34 mouse cellular contexts compared by ENCODE assay signal in genomic region chr2:5345344-5345743, GRCm38 (mm10).
A peak's percentile ranks its signal among the peaks of the same experiment; 100 is the strongest.
DNase-seq lines count a peak whose midpoint lies in the region; ATAC-seq and TF ChIP-seq lines count a peak whose summit lies in the region.
"Had no signal": no experiment of that assay in that cellular context is flagged by ENCODE, and none has a peak within 500 bp of the region (broad histone marks: within the 10 kb centered on the region; RNA-seq: fewer than 3 reads in every experiment).

No protein-coding gene starts in this region.

- TF ChIP-seq POLR2A in limb, embryonic 14.5 days (IDR thresholded peaks at IDR 0.05; ENCODE audit: borderline replicate concordance, extremely low read depth, insufficient read depth, insufficient read length) = no peak

- 0 out of 2 replicates have a peak overlapping the region, but pooled peaks have one; percentile 11 for H3K9ac ChIP-seq in embryonic facial prominence, embryonic 13.5 days
- H3K9ac ChIP-seq in intestine, embryonic 14.5 days (ENCODE audit: low read length) = no peak overlapping the region
- no peak overlapping the region for H3K9ac ChIP-seq in intestine, postnatal 0 days (ENCODE audit: low read depth, low read length)
- no peak overlapping the region for H3K9ac ChIP-seq in limb, embryonic 14.5 days (ENCODE audit: low read depth, low read length, severe bottlenecking)
- no peak overlapping the region for H3K9ac ChIP-seq in embryonic facial prominence, embryonic 14.5 days (ENCODE audit: low read depth, low read length)
- H3K9ac ChIP-seq: embryonic facial prominence, embryonic 15.5 days; forebrain, embryonic 12.5 days; forebrain, postnatal 0 days; heart, embryonic 15.5 days; intestine, embryonic 15.5 days; limb, embryonic 13.5 days; liver, embryonic 12.5 days; liver, postnatal 0 days; midbrain, embryonic 12.5 days; neural tube, embryonic 12.5 days had no signal

- no peak overlapping the region for H3K27ac ChIP-seq in embryonic facial prominence, embryonic 13.5 days
- no peak overlapping the region for H3K27ac ChIP-seq in embryonic facial prominence, embryonic 10.5 days (replicated peaks)
- no peak overlapping the region for H3K27ac ChIP-seq in intestine, embryonic 14.5 days (ENCODE audit: low read depth)
- no peak overlapping the region for H3K27ac ChIP-seq in intestine, postnatal 0 days (ENCODE audit: low read depth, low read length)
- no peak overlapping the region for H3K27ac ChIP-seq in limb, embryonic 14.5 days (replicated peaks; ENCODE audit: low read depth, low read length)
- no peak overlapping the region for H3K27ac ChIP-seq in limb, embryonic 10.5 days
- no peak overlapping the region for H3K27ac ChIP-seq in embryonic facial prominence, embryonic 14.5 days (replicated peaks; ENCODE audit: low read depth, low read length)
- H3K27ac ChIP-seq: embryonic facial prominence, embryonic 15.5 days; forebrain, embryonic 12.5 days; heart, embryonic 15.5 days; intestine, embryonic 15.5 days; limb, embryonic 13.5 days; liver, embryonic 12.5 days; midbrain, embryonic 12.5 days; neural tube, embryonic 12.5 days; stomach, postnatal 0 days had no signal

- H3K4me3 ChIP-seq in embryonic facial prominence, embryonic 13.5 days = no peak overlapping the region
- H3K4me3 ChIP-seq in embryonic facial prominence, embryonic 10.5 days = no peak overlapping the region
- H3K4me3 ChIP-seq in intestine, embryonic 14.5 days (ENCODE audit: low read depth, low read length) = no peak overlapping the region
- H3K4me3 ChIP-seq in intestine, postnatal 0 days (ENCODE audit: low read depth, low read length) = no peak overlapping the region
- no peak overlapping the region for H3K4me3 ChIP-seq in limb, embryonic 14.5 days (replicated peaks; ENCODE audit: low read length)
- H3K4me3 ChIP-seq in limb, embryonic 10.5 days = no peak overlapping the region
- no peak overlapping the region for H3K4me3 ChIP-seq in embryonic facial prominence, embryonic 14.5 days (ENCODE audit: low read depth, low read length)
- H3K4me3 ChIP-seq: embryonic facial prominence, embryonic 15.5 days; forebrain, embryonic 12.5 days; heart, embryonic 15.5 days; intestine, embryonic 15.5 days; limb, embryonic 13.5 days; liver, embryonic 12.5 days; megakaryocyte, embryonic 14.5 days; midbrain, embryonic 12.5 days; myocyte; neural tube, embryonic 12.5 days had no signal

- H3K4me2 ChIP-seq in embryonic facial prominence, embryonic 13.5 days = no peak overlapping the region
- H3K4me2 ChIP-seq in intestine, embryonic 14.5 days (ENCODE audit: low read length) = no peak overlapping the region
- H3K4me2 ChIP-seq in intestine, postnatal 0 days (replicated peaks; ENCODE audit: low read depth) = no peak overlapping the region
- no peak overlapping the region for H3K4me2 ChIP-seq in limb, embryonic 14.5 days (replicated peaks; ENCODE audit: low read depth, low read length, severe bottlenecking)
- no peak overlapping the region for H3K4me2 ChIP-seq in embryonic facial prominence, embryonic 14.5 days (ENCODE audit: low read depth, low read length)
- H3K4me2 ChIP-seq: embryonic facial prominence, embryonic 15.5 days; forebrain, embryonic 12.5 days; heart, embryonic 15.5 days; intestine, embryonic 15.5 days; limb, embryonic 13.5 days; liver, embryonic 12.5 days; midbrain, embryonic 12.5 days; neural tube, embryonic 12.5 days had no signal

- 60% methylated on average over 9 of the region's 9 CpGs for whole genome bisulfite sequencing in embryonic facial prominence, embryonic 13.5 days
- 85% methylated on average over 9 of the region's 9 CpGs for WGBS in embryonic facial prominence, embryonic 10.5 days
- WGBS in intestine, embryonic 14.5 days = 59% methylated on average over 9 of the region's 9 CpGs
- WGBS in intestine, postnatal 0 days = 71% methylated on average over 9 of the region's 9 CpGs
- 32% methylated on average over 9 of the region's 9 CpGs for WGBS in limb, embryonic 14.5 days
- 84% methylated on average over 9 of the region's 9 CpGs for WGBS in limb, embryonic 10.5 days
- 63% methylated on average over 9 of the region's 9 CpGs for WGBS in embryonic facial prominence, embryonic 14.5 days

- no peaks in the 10 kb centered on the region for H3K27me3 ChIP-seq in embryonic facial prominence, embryonic 13.5 days
- no peaks in the 10 kb centered on the region for H3K27me3 ChIP-seq in embryonic facial prominence, embryonic 10.5 days (replicated peaks; ENCODE audit: low read depth, poor library complexity, severe bottlenecking)
- H3K27me3 ChIP-seq in intestine, embryonic 14.5 days (replicated peaks; ENCODE audit: control insufficient read depth, insufficient read depth, low read length) = no peaks in the 10 kb centered on the region
- H3K27me3 ChIP-seq in intestine, postnatal 0 days (replicated peaks; ENCODE audit: control insufficient read depth, insufficient read depth, low read length) = no peaks in the 10 kb centered on the region
- no peaks in the 10 kb centered on the region for H3K27me3 ChIP-seq in limb, embryonic 14.5 days (ENCODE audit: control insufficient read depth, insufficient read depth, low read length)
- H3K27me3 ChIP-seq in limb, embryonic 10.5 days (ENCODE audit: low read depth, poor library complexity, severe bottlenecking) = no peaks in the 10 kb centered on the region
- H3K27me3 ChIP-seq in embryonic facial prominence, embryonic 14.5 days (replicated peaks; ENCODE audit: control insufficient read depth, insufficient read depth, low read length) = no peaks in the 10 kb centered on the region
- H3K27me3 ChIP-seq: CH12.LX; embryonic facial prominence, embryonic 15.5 days; forebrain, embryonic 12.5 days; heart, embryonic 15.5 days; intestine, embryonic 15.5 days; limb, embryonic 13.5 days; liver, embryonic 12.5 days; megakaryocyte, embryonic 14.5 days; midbrain, embryonic 12.5 days; neural tube, embryonic 12.5 days had no signal

- no peak for ATAC-seq in embryonic facial prominence, embryonic 13.5 days (ENCODE audit: insufficient number of reproducible peaks, insufficient read depth, low FRiP score, low TSS enrichment, low read depth)
- no peak for ATAC-seq in intestine, embryonic 14.5 days (replicated peaks; ENCODE audit: low FRiP score, low TSS enrichment, low read depth)
- ATAC-seq in intestine, postnatal 0 days = no peak
- no peak for ATAC-seq in limb, embryonic 14.5 days (ENCODE audit: low FRiP score, low read depth)
- no peak for ATAC-seq in embryonic facial prominence, embryonic 14.5 days (ENCODE audit: low read depth)
- ATAC-seq: forebrain, postnatal 0 days; hindbrain, embryonic 16.5 days; intestine, embryonic 15.5 days; liver, embryonic 12.5 days; liver, postnatal 0 days; lung, postnatal 0 days had no signal

- H3K4me1 ChIP-seq in embryonic facial prominence, embryonic 13.5 days = 0 out of 2 replicates have a peak, but pooled peaks cover 4% of the 10 kb centered on the region
- no peaks in the 10 kb centered on the region for H3K4me1 ChIP-seq in embryonic facial prominence, embryonic 10.5 days
- no peaks in the 10 kb centered on the region for H3K4me1 ChIP-seq in intestine, embryonic 14.5 days (replicated peaks; ENCODE audit: control insufficient read depth, insufficient read depth, low read length)
- H3K4me1 ChIP-seq in intestine, postnatal 0 days (replicated peaks; ENCODE audit: control insufficient read depth, insufficient read depth, low read length) = no peaks in the 10 kb centered on the region
- 0 out of 2 replicates have a peak, but pooled peaks cover 4% of the 10 kb centered on the region for H3K4me1 ChIP-seq in limb, embryonic 14.5 days (ENCODE audit: control insufficient read depth, insufficient read depth, low read length)
- H3K4me1 ChIP-seq in limb, embryonic 10.5 days = no peaks in the 10 kb centered on the region
- no peaks in the 10 kb centered on the region for H3K4me1 ChIP-seq in embryonic facial prominence, embryonic 14.5 days (ENCODE audit: control insufficient read depth, insufficient read depth, low read length)
- H3K4me1 ChIP-seq: embryonic facial prominence, embryonic 15.5 days; heart, embryonic 15.5 days; intestine, embryonic 15.5 days; liver, embryonic 12.5 days; megakaryocyte, embryonic 14.5 days; neural tube, embryonic 12.5 days had no signal

- H3K36me3 ChIP-seq in embryonic facial prominence, embryonic 13.5 days = no peaks in the 10 kb centered on the region
- H3K36me3 ChIP-seq in embryonic facial prominence, embryonic 10.5 days (replicated peaks) = no peaks in the 10 kb centered on the region
- H3K36me3 ChIP-seq in intestine, embryonic 14.5 days (ENCODE audit: control insufficient read depth, insufficient read depth, low read length) = no peaks in the 10 kb centered on the region
- no peaks in the 10 kb centered on the region for H3K36me3 ChIP-seq in intestine, postnatal 0 days (ENCODE audit: control insufficient read depth, insufficient read depth)
- no peaks in the 10 kb centered on the region for H3K36me3 ChIP-seq in limb, embryonic 14.5 days (ENCODE audit: control insufficient read depth, insufficient read depth, low read length)
- H3K36me3 ChIP-seq in limb, embryonic 10.5 days = no peaks in the 10 kb centered on the region
- no peaks in the 10 kb centered on the region for H3K36me3 ChIP-seq in embryonic facial prominence, embryonic 14.5 days (ENCODE audit: control insufficient read depth, insufficient read depth, low read length)
- H3K36me3 ChIP-seq: embryonic facial prominence, embryonic 15.5 days; forebrain, embryonic 12.5 days; heart, embryonic 15.5 days; intestine, embryonic 15.5 days; limb, embryonic 13.5 days; liver, embryonic 12.5 days; midbrain, embryonic 12.5 days; neural tube, embryonic 12.5 days had no signal

- no peak for TF ChIP-seq CTCF in intestine, postnatal 0 days (IDR thresholded peaks at IDR 0.05; ENCODE audit: low read depth)

- DNase-seq in embryonic facial prominence, embryonic 10.5 days (ENCODE audit: low spot score) = no peak
- DNase-seq in intestine, embryonic 14.5 days (ENCODE audit: low spot score) = peak; percentile 35
- peak; percentile 33 for DNase-seq in limb, embryonic 14.5 days (ENCODE audit: low spot score)
- DNase-seq in limb, embryonic 10.5 days (ENCODE audit: low spot score) = no peak
- DNase-seq in embryonic facial prominence, embryonic 14.5 days (ENCODE audit: low spot score) = peak; percentile 22
- DNase-seq in Muller cell, postnatal 12 days (ENCODE audit: inconsistent ontology term) = no peak
- DNase-seq: adrenal gland, adult 8-10 months; cerebellum, adult 8-10 months; cerebellum, postnatal 25 days; forebrain, postnatal 0 days; gastrocnemius, postnatal 10 days; kidney, adult 8-10 months; kidney, postnatal 14 days; layer of hippocampus, adult 9-11 months; liver, postnatal 0 days; lung, postnatal 4 days; thymus, adult 2 months; thymus, postnatal 36 days had no signal

- no peaks in the 10 kb centered on the region for H3K9me3 ChIP-seq in embryonic facial prominence, embryonic 13.5 days
- no peaks in the 10 kb centered on the region for H3K9me3 ChIP-seq in embryonic facial prominence, embryonic 10.5 days
- H3K9me3 ChIP-seq in intestine, embryonic 14.5 days (ENCODE audit: control insufficient read depth, low read length) = no peaks in the 10 kb centered on the region
- H3K9me3 ChIP-seq in intestine, postnatal 0 days (ENCODE audit: control insufficient read depth) = no peaks in the 10 kb centered on the region
- H3K9me3 ChIP-seq in limb, embryonic 14.5 days (ENCODE audit: control insufficient read depth, low read length) = no peaks in the 10 kb centered on the region
- no peaks in the 10 kb centered on the region for H3K9me3 ChIP-seq in limb, embryonic 10.5 days (replicated peaks)
- H3K9me3 ChIP-seq in embryonic facial prominence, embryonic 14.5 days (ENCODE audit: control insufficient read depth, low read length) = no peaks in the 10 kb centered on the region
- H3K9me3 ChIP-seq: embryonic facial prominence, embryonic 15.5 days; forebrain, embryonic 12.5 days; heart, embryonic 15.5 days; intestine, embryonic 15.5 days; limb, embryonic 13.5 days; liver, embryonic 12.5 days; megakaryocyte, embryonic 14.5 days; midbrain, embryonic 12.5 days; neural tube, embryonic 12.5 days had no signal

Comparison
In these comparisons a context has a peak if more than half of its experiments do, and no peak if none do; other contexts are left out.
1. DNase-seq: peak in intestine, embryonic 14.5 days (single experiment), limb, embryonic 14.5 days (single experiment) and embryonic facial prominence, embryonic 14.5 days (single experiment); none in embryonic facial prominence, embryonic 10.5 days (single experiment), limb, embryonic 10.5 days (single experiment) and Muller cell, postnatal 12 days (single experiment).